Mouse (Mus musculus): ENCODE measurements around the gene Rhox7a. TPM values are rescaled to one million over a fixed set of nuclear protein-coding genes. Genes with fewer than 3 reads are reported as not detected.
"Not testable (repeated sequence)": the region's sequence is repeated elsewhere in the genome, so short reads cannot be mapped to it uniquely, and the experiment has no call there.

The Rhox7a gene
- not detected in 2 replicates for polyA plus RNA-seq (2015; fragmentation: Nextera tagmentation; extraction: Ambion mirVana)

GRCm38 (mm10) chrX:37831386-37831785 is at the start of gene Rhox7a:
TSS of gene Rhox7a (plus strand) at chrX:37831686.
- not testable (repeated sequence) for H3K4me1 ChIP-seq (ENCODE audit: control insufficient read depth, insufficient read depth, low read length); H3K27me3 ChIP-seq (replicated peaks; ENCODE audit: control insufficient read depth, insufficient read depth, low read length); ATAC-seq; H3K9me3 ChIP-seq (ENCODE audit: control insufficient read depth, low read length); H3K36me3 ChIP-seq (ENCODE audit: control insufficient read depth, insufficient read depth, low read length); H3K4me3 ChIP-seq (ENCODE audit: low read length); H3K9ac ChIP-seq (ENCODE audit: low read depth, low read length); H3K4me2 ChIP-seq (ENCODE audit: low read depth, low read length); H3K27ac ChIP-seq (ENCODE audit: low read length)
- WGBS, result 79% methylated on average over 8 of the region's 8 CpGs

GRCm38 (mm10) chrX:37807286-37808080 is 24.0 kb upstream of the Rhox7a start:
- Histone ChIP-seq H3K9ac (ENCODE audit: low read depth, low read length) (no peak overlapping the region), H3K4me1 (ENCODE audit: control insufficient read depth, insufficient read depth, low read length) (no peaks in the 10 kb centered on the region), H3K4me2 (ENCODE audit: low read depth, low read length) (no peak overlapping the region), H3K27me3 (replicated peaks; ENCODE audit: control insufficient read depth, insufficient read depth, low read length) (no peaks in the 10 kb centered on the region), H3K9me3 (ENCODE audit: control insufficient read depth, low read length) (no peaks in the 10 kb centered on the region), H3K36me3 (ENCODE audit: control insufficient read depth, insufficient read depth, low read length) (no peaks in the 10 kb centered on the region), H3K27ac (ENCODE audit: low read length) (no peak overlapping the region), H3K4me3 (ENCODE audit: low read length) (no peak overlapping the region)
- WGBS, result 80% methylated on average over 12 of the region's 15 CpGs
- no peak for ATAC-seq

GRCm38 (mm10) chrX:37809396-37809795 is 22.1 kb upstream of the Rhox7a start:
- Histone ChIP-seq H3K9me3 (ENCODE audit: control insufficient read depth, low read length) (no peaks in the 10 kb centered on the region), H3K27me3 (replicated peaks; ENCODE audit: control insufficient read depth, insufficient read depth, low read length) (no peaks in the 10 kb centered on the region), H3K4me1 (ENCODE audit: control insufficient read depth, insufficient read depth, low read length) (no peaks in the 10 kb centered on the region), H3K36me3 (ENCODE audit: control insufficient read depth, insufficient read depth, low read length) (no peaks in the 10 kb centered on the region), H3K9ac (ENCODE audit: low read depth, low read length) (no peak overlapping the region), H3K27ac (ENCODE audit: low read length) (no peak overlapping the region), H3K4me2 (ENCODE audit: low read depth, low read length) (no peak overlapping the region), H3K4me3 (ENCODE audit: low read length) (no peak overlapping the region)
- ATAC-seq, result no peak
- WGBS, result 88% methylated on average over 2 of the region's 2 CpGs

- Histone ChIP-seq H3K4me3 (ENCODE audit: low read length) (no peak overlapping the region), H3K9ac (ENCODE audit: low read depth, low read length) (no peak overlapping the region), H3K4me2 (ENCODE audit: low read depth, low read length) (no peak overlapping the region), H3K9me3 (ENCODE audit: control insufficient read depth, low read length) (no peaks in the 10 kb centered on the region), H3K27me3 (replicated peaks; ENCODE audit: control insufficient read depth, insufficient read depth, low read length) (no peaks in the 10 kb centered on the region), H3K27ac (ENCODE audit: low read length) (no peak overlapping the region), H3K36me3 (ENCODE audit: control insufficient read depth, insufficient read depth, low read length) (no peaks in the 10 kb centered on the region), H3K4me1 (ENCODE audit: control insufficient read depth, insufficient read depth, low read length) (no peaks in the 10 kb centered on the region)
- no peak for ATAC-seq
- WGBS, result 24% methylated on average over 5 of the region's 5 CpGs
These were observed 20.3 kb upstream of the Rhox7a start for GRCm38 (mm10) chrX:37811179-37811578.

- Histone ChIP-seq H3K36me3 (ENCODE audit: control insufficient read depth, insufficient read depth, low read length) (no peaks in the 10 kb centered on the region), H3K4me2 (ENCODE audit: low read depth, low read length) (no peak overlapping the region), H3K4me3 (ENCODE audit: low read length) (no peak overlapping the region), H3K27ac (ENCODE audit: low read length) (no peak overlapping the region), H3K4me1 (ENCODE audit: control insufficient read depth, insufficient read depth, low read length) (no peaks in the 10 kb centered on the region), H3K9me3 (ENCODE audit: control insufficient read depth, low read length) (no peaks in the 10 kb centered on the region), H3K27me3 (replicated peaks; ENCODE audit: control insufficient read depth, insufficient read depth, low read length) (no peaks in the 10 kb centered on the region), H3K9ac (ENCODE audit: low read depth, low read length) (no peak overlapping the region)
- 66% methylated on average over 10 of the region's 10 CpGs for WGBS
- no peak for ATAC-seq
These were observed 15.8 kb upstream of the Rhox7a start for GRCm38 (mm10) chrX:37815665-37816064.

GRCm38 (mm10) chrX:37826610-37827009 is 4.9 kb upstream of the Rhox7a start, which contains the start of gene Rhox6:
TSS of gene Rhox6 (plus strand) at chrX:37826910.
- H3K4me1 ChIP-seq (ENCODE audit: control insufficient read depth, insufficient read depth, low read length); H3K9ac ChIP-seq (ENCODE audit: low read depth, low read length); ATAC-seq; H3K9me3 ChIP-seq (ENCODE audit: control insufficient read depth, low read length); H3K27me3 ChIP-seq (replicated peaks; ENCODE audit: control insufficient read depth, insufficient read depth, low read length); H3K36me3 ChIP-seq (ENCODE audit: control insufficient read depth, insufficient read depth, low read length); H3K4me3 ChIP-seq (ENCODE audit: low read length); H3K27ac ChIP-seq (ENCODE audit: low read length); H3K4me2 ChIP-seq (ENCODE audit: low read depth, low read length): not testable (repeated sequence)
- WGBS, result 90% methylated on average over 4 of the region's 12 CpGs

- 94% methylated on average over 2 of the region's 2 CpGs for WGBS
- Histone ChIP-seq H3K9me3 (ENCODE audit: control insufficient read depth, low read length) (no peaks in the 10 kb centered on the region), H3K27ac (ENCODE audit: low read length) (no peak overlapping the region), H3K4me3 (ENCODE audit: low read length) (no peak overlapping the region), H3K27me3 (replicated peaks; ENCODE audit: control insufficient read depth, insufficient read depth, low read length) (no peaks in the 10 kb centered on the region), H3K9ac (ENCODE audit: low read depth, low read length) (no peak overlapping the region), H3K36me3 (ENCODE audit: control insufficient read depth, insufficient read depth, low read length) (no peaks in the 10 kb centered on the region), H3K4me2 (ENCODE audit: low read depth, low read length) (no peak overlapping the region), H3K4me1 (ENCODE audit: control insufficient read depth, insufficient read depth, low read length) (no peaks in the 10 kb centered on the region)
- no peak for ATAC-seq
These were observed 40.2 kb downstream of the Rhox7a start for GRCm38 (mm10) chrX:37871641-37872040.

GRCm38 (mm10) chrX:37878844-37879243 is 47.4 kb downstream of the Rhox7a start, which contains the start of gene Rhox8:
TSS of gene Rhox8 (minus strand) at chrX:37878944.
- H3K4me3 ChIP-seq (ENCODE audit: low read length), result no peak within 1 kb of the TSS
- WGBS, result 71% methylated on average over 4 of the region's 4 CpGs
- no peak within 1 kb of the TSS for H3K4me2 ChIP-seq (ENCODE audit: low read depth, low read length)
- no peaks in the 10 kb centered on the region for H3K4me1 ChIP-seq (ENCODE audit: control insufficient read depth, insufficient read depth, low read length)
- no peak within 1 kb of the TSS for H3K27ac ChIP-seq (ENCODE audit: low read length)
- H3K36me3 ChIP-seq (ENCODE audit: control insufficient read depth, insufficient read depth, low read length), result no peaks in the 10 kb centered on the region
- H3K9ac ChIP-seq (ENCODE audit: low read depth, low read length), result no peak within 1 kb of the TSS
- ATAC-seq, result no peak
- no peaks in the 10 kb centered on the region for H3K27me3 ChIP-seq (replicated peaks; ENCODE audit: control insufficient read depth, insufficient read depth, low read length)
- no peaks in the 10 kb centered on the region for H3K9me3 ChIP-seq (ENCODE audit: control insufficient read depth, low read length)
